Mouse (Mus musculus): ENCODE results near the gene Eno1. TPM values are rescaled to one million over a fixed set of nuclear protein-coding genes. Genes with fewer than 3 reads are reported as not detected.

Gene Eno1
- polyA plus RNA-seq, 1 experiment from 2014 or later = 1,431 TPM

GRCm38 (mm10) chr4:150295966-150296365, 59.4 kb downstream of the Eno1 start:
- Histone ChIP-seq H3K4me2 (replicated peaks) (no peak overlapping the region), H3K27ac (no peak overlapping the region), H3K9me3 (0 out of 2 replicates have a peak, but pooled peaks cover 5% of the 10 kb centered on the region), H3K4me1 (0 out of 2 replicates have a peak, but pooled peaks cover 4% of the 10 kb centered on the region), H3K36me3 (peaks cover 6% of the 10 kb centered on the region; the same call in 1 of the 2 replicates), H3K4me3 (no peak overlapping the region), H3K27me3 (replicated peaks) (no peaks in the 10 kb centered on the region), H3K9ac (no peak overlapping the region)
- WGBS = 97% methylated on average over 7 of the region's 7 CpGs
- no peak for ATAC-seq (ENCODE audit: low FRiP score, low read depth)

Other genes with a start within 250 kb of the Eno1 start
- gene H6pd, start 227.7 kb upstream of the Eno1 start, polyA plus RNA-seq (2016; fragmentation: Nextera tagmentation; extraction: Ambion mirVana) = 3.3 and 4.0 TPM in 2 replicates
- 0.65 and 1.0 TPM in 2 replicates for gene Gpr157, start 149.4 kb upstream of the Eno1 start, polyA plus RNA-seq (2016; fragmentation: Nextera tagmentation; extraction: Ambion mirVana)
- 2.1 and 2.3 TPM in 2 replicates for gene Slc2a5, start 117.4 kb upstream of the Eno1 start, polyA plus RNA-seq (2016; fragmentation: Nextera tagmentation; extraction: Ambion mirVana)
- not detected in 2 replicates for gene Slc2a7, start 87.7 kb upstream of the Eno1 start, polyA plus RNA-seq (2016; fragmentation: Nextera tagmentation; extraction: Ambion mirVana)
- gene Car6, start 35.4 kb upstream of the Eno1 start, polyA plus RNA-seq (2016; fragmentation: Nextera tagmentation; extraction: Ambion mirVana) = 0.38 TPM in 1 of 2 replicates, not detected in the other
- gene Rere, start 44.9 kb downstream of the Eno1 start, polyA plus RNA-seq (2016; fragmentation: Nextera tagmentation; extraction: Ambion mirVana) = 55.5 and 57.2 TPM in 2 replicates